Mouse (Mus musculus): Measurements from ENCODE around the gene Mier3.
"Not testable (repeated sequence)": the region's sequence is repeated elsewhere in the genome, so short reads cannot be mapped to it uniquely, and the experiment has no call there.

Gene Mier3

GRCm38 (mm10) chr13:111703952-111704351 is 23.2 kb downstream of the Mier3 start:
- DNase-seq = not testable (repeated sequence)

GRCm38 (mm10) chr13:111710531-111710930 is 29.8 kb downstream of the Mier3 start:
- no peak for DNase-seq

GRCm38 (mm10) chr13:111719726-111720125 is 38.9 kb downstream of the Mier3 start:
- DNase-seq = no peak

- DNase-seq = no peak
Observed at GRCm38 (mm10) chr13:111724811-111725164, 44.0 kb downstream of the Mier3 start.

GRCm38 (mm10) chr13:111725165-111726077 is 44.6 kb downstream of the Mier3 start:
- peak; percentile 99 for DNase-seq

GRCm38 (mm10) chr13:111726898-111727297 is 46.1 kb downstream of the Mier3 start:
- no peak for DNase-seq

GRCm38 (mm10) chr13:111741204-111741990 is 60.6 kb downstream of the Mier3 start:
- DNase-seq = no peak

- peak; percentile 68 for DNase-seq
Observed at GRCm38 (mm10) chr13:111741991-111742615, 61.3 kb downstream of the Mier3 start.

- no peak for DNase-seq
Observed at GRCm38 (mm10) chr13:111744233-111745000, 63.6 kb downstream of the Mier3 start.

GRCm38 (mm10) chr13:111745216-111745615 is 64.4 kb downstream of the Mier3 start:
- DNase-seq = peak; percentile 51

- no peak for DNase-seq
Observed at GRCm38 (mm10) chr13:111746831-111747230, 66.1 kb downstream of the Mier3 start.

GRCm38 (mm10) chr13:111748301-111749062 is 67.7 kb downstream of the Mier3 start:
- no peak for DNase-seq

GRCm38 (mm10) chr13:111753321-111753720 is 72.5 kb downstream of the Mier3 start:
- no peak for DNase-seq

GRCm38 (mm10) chr13:111755377-111755776 is 74.6 kb downstream of the Mier3 start:
- DNase-seq = no peak

GRCm38 (mm10) chr13:111755937-111756336 is 75.2 kb downstream of the Mier3 start:
- DNase-seq = no peak

- no peak for DNase-seq
Observed at GRCm38 (mm10) chr13:111756986-111757385, 76.2 kb downstream of the Mier3 start.

GRCm38 (mm10) chr13:111762526-111762925 is 81.7 kb downstream of the Mier3 start:
- peak; percentile 70 for DNase-seq

Data from thymus, postnatal 14 days (tissue).